In the genomic region with DNA sequence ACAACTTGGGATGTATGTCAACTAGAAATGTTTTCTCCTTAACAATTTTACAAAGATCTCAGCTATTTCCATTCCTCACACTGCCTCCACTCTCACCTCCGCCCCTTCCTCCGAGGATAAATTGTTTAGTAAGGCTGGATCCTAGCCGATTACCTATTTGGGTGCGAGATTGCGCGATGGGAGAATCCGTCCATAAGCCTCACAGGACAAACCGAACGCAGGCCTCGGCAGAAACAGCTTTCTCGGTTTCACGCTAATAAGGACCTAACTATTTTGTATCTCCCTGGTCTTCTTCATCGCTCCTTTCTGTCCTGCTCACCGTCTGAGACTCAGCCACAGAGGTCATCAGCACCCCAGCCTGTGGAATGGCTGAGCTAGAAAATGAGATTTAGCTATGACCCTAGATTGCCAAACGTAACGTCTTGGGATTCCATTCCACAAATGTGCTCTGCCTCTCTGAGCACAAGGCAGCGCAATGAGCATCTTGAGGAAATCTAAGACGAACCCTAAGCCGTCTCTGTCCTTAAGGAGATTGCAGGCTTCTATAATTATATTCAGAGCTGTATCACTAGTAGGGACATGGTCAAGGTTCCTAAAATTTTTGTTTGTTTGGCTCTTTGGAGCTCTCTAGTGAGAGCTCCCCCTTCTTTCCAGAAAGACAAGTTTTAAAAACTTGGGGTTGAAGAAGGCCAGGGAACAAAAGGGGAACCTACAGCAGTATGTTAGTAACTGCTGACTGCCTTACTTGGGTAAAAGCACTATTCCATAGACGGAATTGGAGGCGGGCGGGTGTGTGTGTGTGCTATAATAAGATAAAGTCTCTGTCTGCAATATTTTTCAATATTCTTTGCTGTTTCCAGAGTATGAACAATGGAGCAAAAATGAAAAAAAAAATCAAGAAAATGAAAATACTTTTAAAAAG, we compare ENCODE assay signal across 8 mouse cellular contexts. TPM values are rescaled to one million over a fixed set of nuclear protein-coding genes. Genes with fewer than 3 reads are reported as not detected.
DNase-seq lines count a peak whose midpoint lies in the region; ATAC-seq and TF ChIP-seq lines count a peak whose summit lies in the region.

No protein-coding gene starts in this region.

- H3K4me1 ChIP-seq in lung, postnatal 0 days (ENCODE audit: insufficient read depth, low read depth, low read length) = peaks cover 11% of the 10 kb centered on the region; the same call in 1 of the 2 replicates
- peaks cover 9% of the 10 kb centered on the region; the same call in 1 of the 2 replicates for H3K4me1 ChIP-seq in embryonic facial prominence, embryonic 14.5 days (ENCODE audit: control insufficient read depth, insufficient read depth, low read length)
- H3K4me1 ChIP-seq in limb, embryonic 14.5 days (ENCODE audit: control insufficient read depth, insufficient read depth, low read length) = peaks cover 28% of the 10 kb centered on the region
- peaks cover 11% of the 10 kb centered on the region for H3K4me1 ChIP-seq in small intestine, adult 2 months (ENCODE audit: control insufficient read depth, insufficient read depth, insufficient read length, low read length)

- no peak for ATAC-seq in lung, postnatal 0 days
- no peak for ATAC-seq in embryonic facial prominence, embryonic 14.5 days (ENCODE audit: low read depth)
- ATAC-seq in limb, embryonic 14.5 days (ENCODE audit: low FRiP score, low read depth) = no peak

- peak overlapping the region; percentile 64 for H3K4me3 ChIP-seq in lung, postnatal 0 days (ENCODE audit: low read depth, low read length)
- H3K4me3 ChIP-seq in embryonic facial prominence, embryonic 14.5 days (ENCODE audit: low read depth, low read length) = peak overlapping the region; percentile 56
- peak overlapping the region; percentile 59 for H3K4me3 ChIP-seq in limb, embryonic 14.5 days (replicated peaks; ENCODE audit: low read length)
- peak overlapping the region; percentile 92 for H3K4me3 ChIP-seq in small intestine, adult 2 months (ENCODE audit: low read depth, low read length)

- H3K9me3 ChIP-seq in lung, postnatal 0 days (ENCODE audit: low read length) = no peaks in the 10 kb centered on the region
- H3K9me3 ChIP-seq in embryonic facial prominence, embryonic 14.5 days (ENCODE audit: control insufficient read depth, low read length) = no peaks in the 10 kb centered on the region
- H3K9me3 ChIP-seq in limb, embryonic 14.5 days (ENCODE audit: control insufficient read depth, low read length) = no peaks in the 10 kb centered on the region

- H3K36me3 ChIP-seq in lung, postnatal 0 days (ENCODE audit: insufficient read depth, low read length) = no peaks in the 10 kb centered on the region
- no peaks in the 10 kb centered on the region for H3K36me3 ChIP-seq in embryonic facial prominence, embryonic 14.5 days (ENCODE audit: control insufficient read depth, insufficient read depth, low read length)
- H3K36me3 ChIP-seq in limb, embryonic 14.5 days (ENCODE audit: control insufficient read depth, insufficient read depth, low read length) = no peaks in the 10 kb centered on the region
- H3K36me3 ChIP-seq in small intestine, adult 2 months (ENCODE audit: control insufficient read depth, insufficient read depth, low read length) = no peaks in the 10 kb centered on the region

- TF ChIP-seq CTCF in lung, postnatal 0 days (IDR thresholded peaks at IDR 0.05) = no peak
- no peak for TF ChIP-seq CTCF in small intestine, adult 2 months (IDR thresholded peaks at IDR 0.05; ENCODE audit: extremely low read depth, insufficient read length, insufficient replicate concordance, low read depth, low read length)

- no peaks in the 10 kb centered on the region for H3K27me3 ChIP-seq in lung, postnatal 0 days (replicated peaks; ENCODE audit: insufficient read depth, low read length)
- H3K27me3 ChIP-seq in embryonic facial prominence, embryonic 14.5 days (replicated peaks; ENCODE audit: control insufficient read depth, insufficient read depth, low read length) = no peaks in the 10 kb centered on the region; the same call in 1 of the 2 replicates
- no peaks in the 10 kb centered on the region for H3K27me3 ChIP-seq in limb, embryonic 14.5 days (ENCODE audit: control insufficient read depth, insufficient read depth, low read length)
- H3K27me3 ChIP-seq in small intestine, adult 2 months (ENCODE audit: control insufficient read depth, insufficient read depth, low read length) = no peaks in the 10 kb centered on the region

- peak overlapping the region; percentile 83 for H3K4me2 ChIP-seq in lung, postnatal 0 days (replicated peaks; ENCODE audit: low read depth, low read length)
- H3K4me2 ChIP-seq in embryonic facial prominence, embryonic 14.5 days (ENCODE audit: low read depth, low read length) = peak overlapping the region; percentile 80
- peak overlapping the region; percentile 86 for H3K4me2 ChIP-seq in limb, embryonic 14.5 days (replicated peaks; ENCODE audit: low read depth, low read length, severe bottlenecking)

- peak overlapping the region; percentile 1; the same call in 1 of the 2 replicates for H3K27ac ChIP-seq in lung, postnatal 0 days (ENCODE audit: low read length)
- no peak overlapping the region; the same call in 1 of the 2 replicates for H3K27ac ChIP-seq in embryonic facial prominence, embryonic 14.5 days (replicated peaks; ENCODE audit: low read depth, low read length)
- H3K27ac ChIP-seq in limb, embryonic 14.5 days (replicated peaks; ENCODE audit: low read depth, low read length) = peak overlapping the region; percentile 20; the same call in 1 of the 2 replicates
- peak overlapping the region; percentile 19; the same call in 1 of the 2 replicates for H3K27ac ChIP-seq in small intestine, adult 2 months (ENCODE audit: insufficient read depth, low read depth, low read length)

- H3K9ac ChIP-seq in lung, postnatal 0 days (replicated peaks; ENCODE audit: low read depth) = peak overlapping the region; percentile 61
- H3K9ac ChIP-seq in embryonic facial prominence, embryonic 14.5 days (ENCODE audit: low read depth, low read length) = peak overlapping the region; percentile 69
- H3K9ac ChIP-seq in limb, embryonic 14.5 days (ENCODE audit: low read depth, low read length, severe bottlenecking) = peak overlapping the region; percentile 60

- no peak for TF ChIP-seq EP300 in lung, postnatal 0 days (IDR thresholded peaks at IDR 0.05)

- WGBS in lung, postnatal 0 days = 10% methylated on average over 22 of the region's 22 CpGs
- 8% methylated on average over 22 of the region's 22 CpGs for WGBS in embryonic facial prominence, embryonic 14.5 days
- WGBS in limb, embryonic 14.5 days = 13% methylated on average over 22 of the region's 22 CpGs
- 14% methylated on average over 22 of the region's 22 CpGs for WGBS in small intestine, adult 2 months

- no peak for TF ChIP-seq POLR2A in limb, embryonic 14.5 days (IDR thresholded peaks at IDR 0.05; ENCODE audit: borderline replicate concordance, extremely low read depth, insufficient read depth, insufficient read length)
- TF ChIP-seq POLR2A in small intestine, adult 2 months (IDR thresholded peaks at IDR 0.05; ENCODE audit: low read depth, low read length) = no peak

- DNase-seq in lung, postnatal 0 days (ENCODE audit: low spot score) = no peak
- no peak for DNase-seq in lung, postnatal 10 days
- no peak for DNase-seq in embryonic facial prominence, embryonic 14.5 days (ENCODE audit: low spot score)
- DNase-seq in limb, embryonic 14.5 days (ENCODE audit: low spot score) = no peak
- no peak for DNase-seq in frontal cortex, postnatal 10 days (ENCODE audit: low spot score in 2 of 2)
- DNase-seq in layer of hippocampus, postnatal 14 days (ENCODE audit: low spot score in 2 of 2) = no peak
- DNase-seq in right cerebral cortex, postnatal 25 days = no peak

RNA-seq across cellular contexts. Expression of a gene that starts 2.1 kb away (rescaled TPM):
- polyA plus RNA-seq in lung, postnatal 0 days (2015; fragmentation: Nextera tagmentation; extraction: Ambion mirVana) = 10.0 and 10.3 TPM in 2 replicates
- polyA plus RNA-seq in embryonic facial prominence, embryonic 14.5 days (2014; fragmentation: Nextera tagmentation; extraction: Ambion mirVana) = 11.4 and 11.7 TPM in 2 replicates
- 13.1 and 16.7 TPM in 2 replicates for polyA plus RNA-seq in limb, embryonic 14.5 days (2012; rRNA removed)
- 9.3 and 9.9 TPM in 2 replicates for polyA plus RNA-seq in limb, embryonic 14.5 days (2014; fragmentation: Nextera tagmentation; extraction: Ambion mirVana)
- polyA plus RNA-seq in small intestine, adult 2 months (2012; rRNA removed) = 9.6 and 24.7 TPM in 2 replicates
- 1 to 10 TPM; 6.9 to 7.6 TPM for total RNA-seq in layer of hippocampus, postnatal 14 days (2021)

RNA-seq across cellular contexts. Expression of a gene that starts 11.6 kb away (rescaled TPM):
- 61.7 and 64.5 TPM in 2 replicates for polyA plus RNA-seq in lung, postnatal 0 days (2015; fragmentation: Nextera tagmentation; extraction: Ambion mirVana)
- 113 and 128 TPM in 2 replicates for polyA plus RNA-seq in embryonic facial prominence, embryonic 14.5 days (2014; fragmentation: Nextera tagmentation; extraction: Ambion mirVana)
- polyA plus RNA-seq in limb, embryonic 14.5 days (2012; rRNA removed) = 138 and 145 TPM in 2 replicates
- 128 and 137 TPM in 2 replicates for polyA plus RNA-seq in limb, embryonic 14.5 days (2014; fragmentation: Nextera tagmentation; extraction: Ambion mirVana)
- polyA plus RNA-seq in small intestine, adult 2 months (2012; rRNA removed) = 6.7 and 14.8 TPM in 2 replicates
- total RNA-seq in layer of hippocampus, postnatal 14 days (2021) = 10 to 100 TPM; 94.8 to 95.8 TPM
